Mouse (Mus musculus) stomach, embryonic 16.5 days (tissue): ENCODE measurements around the gene Efhc1. TPM values are rescaled to one million over a fixed set of nuclear protein-coding genes. Genes with fewer than 3 reads are reported as not detected.

Experiments
- ATAC-seq: fragments of 200-750 bp; cut with Nextera tagmentation; 2 replicates; pipeline ENCODE4 v1.8.0; 2017; ENCODE audit warnings: moderate number of reproducible peaks, moderate TSS enrichment; ENCODE audit not compliant: insufficient read depth, low FRiP score
- H3K27ac ChIP-seq: fragments of 300-500 bp; sonication (generic); 2 replicates; pipeline ENCODE4 v1.5.1; 2014; ENCODE audit warnings: low read length
- H3K27me3 ChIP-seq: fragments of 300-500 bp; sonication (generic); 2 replicates; pipeline ENCODE4 v1.6.1; 2014; ENCODE audit warnings: low read length, control low read depth, mixed read lengths; ENCODE audit not compliant: control insufficient read depth, insufficient read depth
- H3K36me3 ChIP-seq: fragments of 300-500 bp; sonication (generic); 2 replicates; pipeline ENCODE4 v1.6.1; 2014; ENCODE audit warnings: low read length; ENCODE audit not compliant: control insufficient read depth, insufficient read depth
- H3K4me1 ChIP-seq: fragments of 300-500 bp; sonication (generic); 2 replicates; pipeline ENCODE4 v1.6.1; 2014; ENCODE audit warnings: low read length, control low read depth, mixed read lengths; ENCODE audit not compliant: control insufficient read depth, insufficient read depth
- H3K4me2 ChIP-seq: fragments of 300-500 bp; sonication (generic); 2 replicates; pipeline ENCODE4 v1.6.1; 2014; ENCODE audit warnings: low read depth, low read length, mixed read lengths
- H3K4me3 ChIP-seq: fragments of 300-500 bp; sonication (generic); replicated peaks from 2 replicates; pipeline ENCODE4 v1.5.1; 2014; ENCODE audit warnings: mild to moderate bottlenecking, low read length
- H3K9ac ChIP-seq: fragments of 300-500 bp; sonication (generic); 2 replicates; pipeline ENCODE4 v1.6.1; 2014; ENCODE audit warnings: low read length
- H3K9me3 ChIP-seq: fragments of 300-500 bp; sonication (generic); replicated peaks from 2 replicates; pipeline ENCODE4 v1.6.1; 2016; ENCODE audit warnings: low read length, control low read depth; ENCODE audit not compliant: control insufficient read depth
- WGBS: fragments of 180-500 bp; shearing (Covaris S2); extraction: QIAGEN DNeasy Blood & Tissue Kit; methylation state at CpG from one replicate; pipeline ENCODE4 v1.1.7; 2014; 5-methylcytosine and 5-hydroxymethylcytosine counted together
- polyA plus RNA-seq: library from polyadenylated mRNA; unstranded; fragments of >200 nt; fragmentation: Nextera tagmentation; extraction: Ambion mirVana; gene quantifications from 2 replicates; pipeline ENCODE4 v1.2.1, GENCODE M21; 2015

Efhc1 gene
- polyA plus RNA-seq, 1 experiment from 2014 or later = 2.5 TPM

DNA sequence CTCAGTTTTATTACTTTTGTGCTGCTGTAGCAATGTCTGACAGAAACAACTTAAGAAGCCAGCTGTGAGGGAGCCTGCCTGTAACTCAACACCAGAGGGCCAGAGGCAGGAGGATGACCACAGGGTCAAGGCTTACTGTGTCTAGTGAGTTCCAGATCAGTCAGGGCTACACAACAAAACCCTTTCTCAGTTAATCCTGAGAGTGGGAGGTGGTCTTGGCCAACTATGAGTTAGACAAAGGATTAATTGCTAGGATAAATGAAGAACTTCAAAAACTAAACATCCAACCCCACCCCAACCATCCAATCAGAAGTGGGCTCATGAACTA is 82.3 kb downstream of the Efhc1 start:
- H3K4me1 ChIP-seq = no peaks in the 10 kb centered on the region
- no peak overlapping the region for H3K9ac ChIP-seq
- no peak overlapping the region for H3K27ac ChIP-seq
- no peak overlapping the region for H3K4me2 ChIP-seq
- no peaks in the 10 kb centered on the region for H3K27me3 ChIP-seq
- H3K4me3 ChIP-seq = no peak overlapping the region
- ATAC-seq = no peak
- H3K36me3 ChIP-seq = no peaks in the 10 kb centered on the region
- no peaks in the 10 kb centered on the region for H3K9me3 ChIP-seq

- Histone ChIP-seq H3K9me3 (no peaks in the 10 kb centered on the region), H3K4me2 (no peak overlapping the region), H3K36me3 (no peaks in the 10 kb centered on the region), H3K27ac (no peak overlapping the region), H3K27me3 (no peaks in the 10 kb centered on the region), H3K4me1 (peaks cover 3% of the 10 kb centered on the region; the same call in 1 of the 2 replicates), H3K4me3 (no peak overlapping the region), H3K9ac (no peak overlapping the region)
- ATAC-seq = no peak
- WGBS = 78% methylated on average over 6 of the region's 6 CpGs
These were observed 84.5 kb downstream of the Efhc1 start for GRCm38 (mm10) chr1:21035878-21036277.

DNA sequence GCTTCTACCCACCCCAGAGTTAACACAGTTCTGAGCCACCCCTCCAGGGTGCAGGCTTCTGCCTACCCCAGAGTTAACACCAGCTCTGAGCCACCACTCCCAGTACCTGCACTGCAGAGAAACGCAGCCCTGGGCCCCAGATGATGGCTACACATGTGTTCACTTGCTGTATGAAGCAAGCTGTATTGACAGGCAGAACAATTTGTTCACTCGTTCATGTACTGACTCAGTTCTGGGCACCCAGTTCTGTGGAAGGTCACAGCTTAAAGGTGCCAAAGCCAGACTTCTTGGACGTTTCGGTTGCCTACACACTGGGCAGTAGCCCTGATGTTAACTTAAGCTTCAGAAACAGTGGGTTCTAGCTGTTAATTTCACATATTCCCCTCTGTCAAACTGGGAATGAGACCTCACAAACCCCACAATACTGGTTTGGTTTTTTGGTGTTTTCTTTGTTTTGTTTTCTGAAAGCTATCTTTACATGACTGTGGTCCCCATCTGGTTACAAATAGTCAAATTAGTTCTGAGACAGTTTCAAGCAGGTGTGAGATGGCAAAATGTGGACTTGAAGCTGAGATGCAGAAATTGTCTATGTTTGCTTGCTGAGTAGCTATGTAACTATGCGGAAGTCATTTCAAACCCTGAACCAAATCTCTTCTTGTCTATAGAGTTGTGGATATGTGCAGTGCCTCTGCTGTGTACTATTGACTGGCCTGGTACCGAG is 86.6 kb downstream of the Efhc1 start:
- no peak overlapping the region for H3K4me3 ChIP-seq
- H3K4me2 ChIP-seq = no peak overlapping the region
- H3K27me3 ChIP-seq = no peaks in the 10 kb centered on the region
- peaks cover 8% of the 10 kb centered on the region for H3K4me1 ChIP-seq
- no peak overlapping the region for H3K9ac ChIP-seq
- WGBS = 79% methylated on average over 6 of the region's 6 CpGs
- H3K36me3 ChIP-seq = no peaks in the 10 kb centered on the region
- H3K27ac ChIP-seq = no peak overlapping the region
- H3K9me3 ChIP-seq = no peaks in the 10 kb centered on the region
- ATAC-seq = no peak

DNA sequence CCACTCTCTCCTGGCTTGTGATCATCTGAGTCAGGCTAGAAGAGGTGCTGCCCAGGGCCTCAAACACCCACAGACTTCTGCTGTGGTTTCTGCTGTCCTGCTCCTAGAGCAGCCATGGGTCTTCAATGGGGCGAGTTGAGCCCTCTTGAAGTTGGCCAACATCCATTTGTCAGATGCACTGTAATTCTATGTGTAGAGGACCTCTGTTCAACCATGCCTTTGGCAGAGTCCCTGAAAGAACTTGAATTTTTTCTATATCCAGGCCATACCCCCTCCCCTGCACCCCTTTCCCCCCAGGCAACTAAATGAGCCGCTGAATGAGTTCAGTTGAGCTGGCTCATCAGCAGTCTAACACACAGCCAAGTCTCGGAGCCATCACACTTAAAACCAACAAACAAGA is 88.1 kb downstream of the Efhc1 start:
- peaks cover 8% of the 10 kb centered on the region for H3K4me1 ChIP-seq
- ATAC-seq = no peak
- no peaks in the 10 kb centered on the region for H3K9me3 ChIP-seq
- H3K4me2 ChIP-seq = no peak overlapping the region
- H3K9ac ChIP-seq = no peak overlapping the region
- H3K36me3 ChIP-seq = no peaks in the 10 kb centered on the region
- no peaks in the 10 kb centered on the region for H3K27me3 ChIP-seq
- WGBS = 90% methylated on average over 3 of the region's 3 CpGs
- H3K4me3 ChIP-seq = no peak overlapping the region
- H3K27ac ChIP-seq = no peak overlapping the region

DNA sequence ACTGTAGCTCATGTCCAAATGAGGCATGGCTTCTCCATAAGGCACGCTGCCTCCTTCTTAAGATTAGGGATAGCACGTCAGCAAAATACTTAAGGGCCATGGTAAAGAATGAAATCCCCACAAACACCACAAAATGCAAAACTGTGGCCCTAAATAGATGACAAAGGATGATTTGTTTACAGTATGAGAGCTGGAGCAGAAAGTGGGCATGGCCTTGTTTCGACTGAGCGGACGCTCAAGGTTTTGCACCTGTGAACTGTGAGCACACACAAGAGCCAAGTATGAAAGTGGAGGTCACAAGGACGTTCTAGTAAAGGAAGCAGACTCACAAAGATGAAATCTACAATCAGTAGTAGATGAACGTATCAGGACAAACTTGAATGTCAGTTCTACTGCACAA is 88.7 kb downstream of the Efhc1 start:
- H3K4me2 ChIP-seq = no peak overlapping the region
- no peaks in the 10 kb centered on the region for H3K36me3 ChIP-seq
- ATAC-seq = no peak
- H3K4me3 ChIP-seq = no peak overlapping the region
- no peak overlapping the region for H3K27ac ChIP-seq
- no peaks in the 10 kb centered on the region for H3K27me3 ChIP-seq
- WGBS = 83% methylated on average over 7 of the region's 7 CpGs
- H3K4me1 ChIP-seq = peaks cover 8% of the 10 kb centered on the region
- no peaks in the 10 kb centered on the region for H3K9me3 ChIP-seq
- H3K9ac ChIP-seq = no peak overlapping the region

Other genes with a start within 250 kb of the Efhc1 start
- gene Il17a, start 220.7 kb upstream of the Efhc1 start, polyA plus RNA-seq = not detected in 2 replicates
- gene Il17f, start 161.0 kb upstream of the Efhc1 start, polyA plus RNA-seq = not detected in 2 replicates
- gene Mcm3, start 131.3 kb upstream of the Efhc1 start, polyA plus RNA-seq = 99.9 and 121 TPM in 2 replicates
- gene Paqr8, start 61.0 kb upstream of the Efhc1 start, polyA plus RNA-seq = 14.6 and 19.8 TPM in 2 replicates
- 5.6 and 5.8 TPM in 2 replicates for gene Tram2, start 127.6 kb downstream of the Efhc1 start, polyA plus RNA-seq